Mouse (Mus musculus) forelimb bud, embryonic 11.5 days (tissue): ENCODE measurements at regions not wholly inside any gene's neighbourhood (a gene's known extent, or its start where the extent isn't known, plus 50 kb on each side); places are given as distances from the start of the nearest gene placed in this dataset.

Experiments used
- DNase-seq: peaks from one replicate; pipeline ENCODE4 v3.0.0-alpha.2; 2012; ENCODE audit warnings: low read depth, low spot score

DNA sequence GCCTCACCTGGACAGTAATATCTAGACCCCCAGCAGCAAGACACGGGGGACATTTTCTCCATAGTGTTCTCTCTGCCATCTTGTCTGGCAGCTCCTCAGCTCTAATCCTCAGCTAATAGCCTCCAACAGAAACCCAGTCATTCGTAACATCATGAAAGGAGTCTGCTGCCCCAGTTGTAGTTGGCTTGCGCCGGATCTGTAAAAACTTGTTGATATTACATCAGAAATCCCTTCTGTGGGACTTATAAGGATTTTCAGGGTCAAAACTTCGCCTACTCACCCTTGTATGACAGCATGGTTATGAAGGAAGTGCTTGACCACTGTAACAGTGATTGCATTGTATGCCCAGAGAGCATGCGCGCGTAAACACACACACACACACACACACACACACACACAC is 96.8 kb upstream of the Fat1 start:
- DNase-seq: no peak

DNA sequence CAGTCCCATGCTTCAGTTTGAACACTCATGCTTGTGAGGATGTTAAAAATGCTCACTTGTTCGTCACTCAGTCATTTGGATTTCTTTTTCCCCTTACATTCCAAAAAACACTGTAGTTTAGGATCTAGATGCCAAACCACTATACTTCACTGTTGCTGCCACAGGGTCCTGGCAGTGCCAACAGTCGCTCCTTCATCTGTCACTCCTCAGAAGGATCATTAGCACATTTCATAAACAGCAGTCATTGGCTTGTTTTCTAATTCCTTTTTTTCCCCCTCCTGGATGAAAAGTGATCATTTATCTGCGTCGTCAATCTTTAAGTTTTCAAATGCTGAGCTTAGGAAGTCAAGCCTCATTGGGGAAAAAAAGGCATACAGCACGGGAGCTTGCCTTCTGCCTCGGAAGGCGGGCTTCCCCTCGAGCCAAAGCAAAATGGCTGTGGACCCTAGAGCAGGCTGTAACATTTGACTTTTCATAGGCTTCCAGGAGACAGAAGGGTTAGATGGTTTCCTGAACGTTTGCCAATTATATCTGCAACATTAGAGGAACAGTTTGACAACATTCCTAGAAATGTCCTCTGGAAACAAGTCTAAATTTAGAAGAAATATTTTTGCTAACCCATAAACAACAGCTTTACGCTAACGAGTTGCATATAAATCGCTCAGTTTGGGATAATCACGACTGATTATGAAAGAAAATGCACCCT is 95.6 kb upstream of the Fat1 start:
- no peak for DNase-seq

DNA sequence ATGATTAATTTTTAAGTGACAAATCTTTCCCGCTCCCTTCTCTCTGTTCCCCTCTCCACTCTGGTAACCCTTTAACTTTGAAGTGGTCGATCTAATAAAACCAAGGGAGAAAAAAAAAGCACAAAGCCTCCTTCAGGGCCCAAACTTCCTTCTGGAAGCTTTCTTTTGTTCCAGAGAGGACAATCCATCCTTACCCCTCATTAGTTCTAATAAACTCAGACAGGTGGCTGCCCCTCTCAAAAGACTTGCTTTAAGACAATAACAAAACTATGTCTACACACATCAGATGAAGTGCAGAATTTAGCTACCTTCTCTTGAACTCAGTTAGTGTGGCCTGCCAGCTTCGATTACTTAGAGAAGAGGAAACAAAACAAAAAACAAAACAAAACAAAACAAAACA is 94.6 kb upstream of the Fat1 start:
- DNase-seq: no peak

DNA sequence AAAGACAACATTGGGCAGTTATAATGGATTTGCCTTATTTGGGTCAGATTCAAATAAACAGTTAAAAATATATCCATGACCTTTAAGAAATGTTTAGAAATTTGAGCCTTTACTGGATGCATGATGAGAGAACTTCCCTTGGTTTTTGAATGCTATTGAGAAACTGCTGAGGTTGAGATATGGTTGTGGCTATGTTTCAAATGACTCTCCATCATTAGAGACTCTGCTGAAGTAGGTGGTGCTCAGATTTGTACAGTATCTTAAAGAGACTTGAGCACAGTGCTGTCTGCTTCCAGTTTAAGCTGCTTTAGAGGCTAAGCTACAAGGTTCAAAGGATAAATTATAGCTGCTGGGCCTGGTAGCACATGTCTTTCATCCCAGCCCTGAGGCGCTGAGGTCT is 90.9 kb upstream of the Fat1 start:
- no peak for DNase-seq

DNA sequence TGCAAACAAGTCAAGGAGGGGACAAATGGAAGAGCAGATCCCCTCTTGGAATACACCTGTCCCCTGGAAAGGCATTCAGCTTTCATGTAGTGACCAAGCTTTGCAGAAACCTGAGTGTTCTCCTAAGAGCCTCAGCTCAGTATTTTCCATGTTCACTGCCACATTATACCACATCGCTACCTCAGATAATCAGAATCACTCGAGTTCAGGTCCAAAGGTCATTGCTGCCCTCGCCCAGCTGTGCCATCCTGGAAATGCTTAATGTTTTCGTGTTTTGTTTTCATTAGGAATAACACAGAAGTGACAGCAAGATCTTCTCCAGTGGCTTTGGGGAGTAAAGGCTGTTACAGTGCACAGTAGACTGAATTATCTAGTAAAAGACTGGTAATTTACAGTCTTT is 83.0 kb upstream of the Fat1 start:
- no peak for DNase-seq

DNA sequence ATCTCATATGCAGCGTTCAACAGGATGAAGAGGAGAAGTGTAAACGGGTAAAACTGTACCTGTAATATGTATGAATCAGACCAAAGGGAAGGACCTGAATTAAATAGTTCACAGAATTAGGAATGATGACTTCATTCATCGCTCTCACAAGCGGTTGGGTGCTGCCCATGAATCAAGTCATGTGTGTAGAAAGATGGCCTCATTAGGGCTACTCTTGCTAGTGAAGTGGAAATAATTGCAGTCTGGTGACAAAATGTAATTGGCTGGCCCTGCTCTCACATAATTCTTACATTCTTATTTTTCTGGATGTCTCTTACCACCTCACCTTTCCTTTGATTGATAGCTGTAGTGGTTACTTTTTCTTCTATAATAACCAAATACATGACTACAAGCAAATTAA is 80.1 kb upstream of the Fat1 start:
- no peak for DNase-seq

DNA sequence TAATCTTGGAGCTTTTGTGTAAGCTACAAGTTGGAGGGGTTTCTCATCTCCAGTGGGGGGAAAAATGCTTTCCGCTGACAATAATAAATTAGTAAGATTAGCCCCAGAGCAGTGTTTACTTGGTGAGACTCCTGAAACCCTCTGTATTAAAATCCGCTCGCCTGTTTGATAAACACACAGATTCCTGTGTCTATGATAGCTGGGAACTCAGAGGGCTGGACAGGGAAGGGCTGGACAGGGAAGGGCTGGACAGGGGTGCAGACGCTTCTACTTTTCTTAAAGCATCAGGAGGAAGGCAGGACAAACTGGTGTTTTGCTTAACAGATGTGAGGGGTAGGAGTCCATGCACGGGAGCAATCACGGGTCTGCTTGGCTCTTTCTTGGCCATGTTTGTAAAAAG is 68.0 kb upstream of the Fat1 start:
- no peak for DNase-seq

DNA sequence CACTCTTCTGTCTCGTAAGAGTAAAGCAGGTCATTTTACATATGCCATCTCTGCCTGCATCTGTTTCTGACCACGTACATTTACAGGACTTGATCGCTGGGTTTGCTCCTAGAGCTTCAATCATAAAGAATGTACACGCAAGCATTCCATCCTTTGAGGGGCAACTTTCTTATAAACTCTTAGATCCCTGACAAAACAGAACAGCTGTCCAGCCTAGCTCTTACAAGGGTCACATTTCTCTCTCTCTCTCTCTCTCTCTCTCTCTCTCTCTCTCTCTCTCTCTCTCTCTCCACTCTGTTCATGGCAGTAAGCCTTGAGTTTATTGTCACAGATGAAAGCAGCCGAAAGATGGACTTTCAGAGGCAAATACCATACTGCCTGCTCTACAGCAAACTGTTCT is 67.6 kb upstream of the Fat1 start:
- DNase-seq: no peak

DNA sequence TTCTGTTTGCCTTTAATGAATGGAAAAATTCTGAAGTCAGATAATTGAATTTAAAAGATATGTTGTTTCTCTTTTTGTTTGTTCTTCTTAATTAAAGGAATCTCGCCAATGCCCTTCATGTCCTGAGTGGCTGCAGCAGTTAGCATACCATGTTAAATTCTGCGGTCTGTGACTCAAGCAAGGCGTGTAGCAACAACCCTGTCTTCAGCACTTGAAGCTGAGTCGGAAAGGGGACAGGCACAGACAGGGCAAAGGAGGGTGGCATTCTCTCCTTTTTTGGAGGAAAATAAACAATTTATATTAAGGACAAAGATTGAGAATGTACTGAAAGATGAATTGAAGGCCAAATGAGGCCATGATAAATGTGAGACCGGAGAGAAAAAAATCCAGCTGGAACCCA is 58.2 kb upstream of the Fat1 start:
- DNase-seq: no peak

DNA sequence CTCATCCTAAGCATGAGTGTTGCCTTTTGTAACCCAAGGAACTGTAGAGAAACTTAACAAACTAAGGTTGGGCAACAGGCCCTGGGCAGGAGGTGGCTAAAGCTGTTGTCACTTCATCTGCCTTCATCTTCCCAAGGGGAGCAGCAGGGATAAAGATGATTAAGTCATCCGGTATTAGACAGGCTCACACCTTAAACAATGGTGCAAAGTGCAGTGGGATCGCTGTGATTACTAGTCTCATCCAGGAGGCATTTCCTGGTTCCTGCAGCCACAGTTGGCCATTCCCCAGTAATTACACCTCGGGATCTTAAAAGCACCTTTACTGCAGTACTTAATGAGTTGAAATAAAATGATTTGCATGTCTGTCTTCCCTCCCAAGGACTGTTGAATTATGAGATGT is 57.0 kb upstream of the Fat1 start:
- DNase-seq: no peak

DNA sequence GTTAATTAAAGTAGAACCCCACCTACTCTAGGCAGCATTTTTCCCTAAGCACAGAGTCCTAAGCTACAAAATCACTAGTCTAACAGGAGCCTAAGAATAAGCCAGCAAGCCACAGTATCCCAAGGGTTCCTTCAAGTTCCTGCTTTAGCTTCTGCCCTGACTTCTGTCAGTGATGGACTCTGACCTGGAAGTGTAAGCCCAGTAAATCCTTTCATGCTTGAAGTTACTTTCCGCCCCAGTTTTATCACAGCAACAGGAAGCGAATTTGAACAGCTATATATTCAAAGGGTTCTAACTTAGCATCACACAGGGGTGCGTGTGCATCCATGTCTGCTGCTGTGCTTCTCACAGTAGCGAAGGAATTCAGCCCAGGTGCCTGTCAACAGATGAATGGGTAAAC is 56.1 kb upstream of the Fat1 start:
- no peak for DNase-seq

DNA sequence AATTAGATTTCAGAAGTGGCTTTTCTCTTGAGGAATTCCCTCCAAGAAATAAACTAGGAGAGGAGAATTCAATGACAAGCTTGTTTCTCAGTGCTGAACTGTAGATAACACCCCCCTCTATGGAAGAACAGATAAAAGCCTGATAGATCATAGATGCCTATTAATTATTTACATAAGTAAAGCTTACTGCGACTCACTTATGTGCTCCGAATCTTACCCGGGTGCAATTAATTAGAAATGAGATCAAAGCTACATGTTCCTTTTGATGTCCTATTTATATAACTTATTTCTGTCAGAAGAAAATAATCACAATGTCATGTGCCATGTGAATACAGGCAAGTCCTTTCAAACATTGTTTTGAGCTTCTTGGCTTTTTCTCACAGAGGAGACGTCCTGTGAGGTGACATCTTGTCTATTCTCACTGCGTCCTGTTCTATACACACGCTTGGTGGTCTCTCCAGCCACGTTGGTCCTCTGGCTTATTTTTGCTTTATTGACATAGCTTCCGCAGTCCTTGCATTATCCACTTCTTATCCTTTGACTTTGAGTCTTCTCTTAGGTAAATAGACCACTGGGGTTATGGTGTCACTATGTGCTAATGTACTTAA is 50.7 kb upstream of the Fat1 start:
- no peak for DNase-seq
